Mouse (Mus musculus): Measurements from ENCODE around the gene Foxk1. TPM values are rescaled to one million over a fixed set of nuclear protein-coding genes. Genes with fewer than 3 reads are reported as not detected.

Gene Foxk1
- polyA plus RNA-seq, 1 experiment from 2014 or later = 3.0 TPM

DNA sequence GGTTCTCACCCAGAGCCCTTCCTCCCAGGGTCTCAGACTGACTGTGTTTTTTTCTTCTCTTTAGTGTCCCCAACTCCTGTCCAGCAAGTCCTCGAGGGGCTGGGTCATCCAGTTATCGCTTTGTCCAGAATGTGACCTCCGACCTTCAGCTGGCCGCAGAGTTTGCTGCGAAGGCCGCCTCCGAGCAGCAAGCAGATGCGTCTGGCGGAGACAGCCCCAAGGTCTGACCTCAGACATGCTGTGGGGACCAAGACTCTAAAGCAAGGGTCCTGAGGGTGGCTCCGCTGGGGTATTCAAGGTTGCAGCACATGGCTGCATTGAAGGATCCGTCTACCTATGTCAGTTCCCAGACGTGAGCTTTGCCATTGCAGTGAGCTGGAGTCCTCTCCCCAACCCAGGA lies 47.3 kb downstream of the Foxk1 start:
- Histone ChIP-seq H3K4me2 (no peak overlapping the region), H3K4me1 (ENCODE audit: control insufficient read depth, insufficient read depth, low read length) (peaks cover 31% of the 10 kb centered on the region), H3K36me3 (ENCODE audit: control insufficient read depth, insufficient read depth, low read length) (peaks cover 7% of the 10 kb centered on the region; the same call in 1 of the 2 replicates), H3K9me3 (replicated peaks; ENCODE audit: control insufficient read depth, low read length) (no peaks in the 10 kb centered on the region), H3K27me3 (ENCODE audit: control insufficient read depth, insufficient read depth, low read length) (no peaks in the 10 kb centered on the region), H3K4me3 (ENCODE audit: low read depth, low read length) (no peak overlapping the region), H3K27ac (ENCODE audit: low read depth, low read length) (no peak overlapping the region), H3K9ac (ENCODE audit: low read depth, low read length) (no peak overlapping the region)
- 61% methylated on average over 12 of the region's 12 CpGs for WGBS (ENCODE audit: insufficient replicate concordance)
- ATAC-seq (replicated peaks; ENCODE audit: insufficient number of reproducible peaks, low FRiP score, low TSS enrichment) = no peak

DNA sequence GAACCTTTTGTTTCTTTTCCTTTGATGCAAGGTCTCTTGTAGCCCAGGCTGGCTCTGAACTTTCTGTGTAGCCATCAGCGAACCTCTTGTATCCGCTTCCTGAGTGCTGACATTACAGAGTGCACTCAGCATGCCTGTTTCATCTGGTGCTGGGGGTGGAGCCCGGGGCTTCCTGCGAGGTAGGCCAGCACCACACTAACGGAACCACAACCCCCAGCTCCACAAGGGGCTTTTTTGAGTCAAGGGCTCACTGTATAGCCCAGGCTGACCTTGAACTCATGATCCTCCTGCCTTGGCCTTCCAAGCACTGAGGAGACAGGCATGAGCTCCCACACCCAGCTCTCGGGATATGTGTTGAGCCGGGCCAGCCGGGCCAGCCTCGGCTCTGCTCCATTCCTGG lies 49.5 kb downstream of the Foxk1 start:
- WGBS (ENCODE audit: insufficient replicate concordance) = 91% methylated on average over 9 of the region's 9 CpGs
- Histone ChIP-seq H3K9me3 (replicated peaks; ENCODE audit: control insufficient read depth, low read length) (no peaks in the 10 kb centered on the region), H3K4me2 (no peak overlapping the region), H3K4me3 (ENCODE audit: low read depth, low read length) (no peak overlapping the region), H3K27me3 (ENCODE audit: control insufficient read depth, insufficient read depth, low read length) (no peaks in the 10 kb centered on the region), H3K4me1 (ENCODE audit: control insufficient read depth, insufficient read depth, low read length) (peaks cover 14% of the 10 kb centered on the region), H3K27ac (ENCODE audit: low read depth, low read length) (no peak overlapping the region), H3K36me3 (ENCODE audit: control insufficient read depth, insufficient read depth, low read length) (peaks cover 13% of the 10 kb centered on the region; the same call in 1 of the 2 replicates), H3K9ac (ENCODE audit: low read depth, low read length) (no peak overlapping the region)
- ATAC-seq (replicated peaks; ENCODE audit: insufficient number of reproducible peaks, low FRiP score, low TSS enrichment) = no peak

DNA sequence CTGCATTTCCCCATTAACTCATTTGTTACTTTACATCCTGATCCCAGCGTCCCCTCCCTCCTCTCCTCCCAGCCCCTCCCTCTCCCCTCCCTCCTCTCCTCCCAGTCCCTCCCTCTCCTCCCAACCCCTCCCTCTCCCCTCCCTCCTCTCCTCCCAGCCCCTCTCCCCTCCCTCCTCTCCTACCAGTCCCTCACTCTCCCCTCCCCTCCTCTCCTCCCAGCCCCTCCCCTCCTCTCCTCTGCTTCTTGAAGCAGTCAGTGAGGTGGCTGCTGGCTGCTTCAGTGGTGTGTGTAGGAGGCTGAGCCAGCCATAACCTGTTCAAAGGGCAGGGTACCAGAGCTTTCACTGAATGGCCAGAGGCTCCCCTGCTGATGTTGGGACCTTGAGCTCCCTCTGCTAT lies 50.5 kb downstream of the Foxk1 start:
- no peak for ATAC-seq (replicated peaks; ENCODE audit: insufficient number of reproducible peaks, low FRiP score, low TSS enrichment)
- H3K36me3 ChIP-seq (ENCODE audit: control insufficient read depth, insufficient read depth, low read length) = peaks cover 19% of the 10 kb centered on the region
- 11% methylated on average over 1 of the region's 1 CpGs for WGBS (ENCODE audit: insufficient replicate concordance)
- H3K4me1 ChIP-seq (ENCODE audit: control insufficient read depth, insufficient read depth, low read length) = peaks cover 12% of the 10 kb centered on the region
- H3K9me3 ChIP-seq (replicated peaks; ENCODE audit: control insufficient read depth, low read length) = no peaks in the 10 kb centered on the region
- no peak overlapping the region for H3K4me3 ChIP-seq (ENCODE audit: low read depth, low read length)
- no peaks in the 10 kb centered on the region for H3K27me3 ChIP-seq (ENCODE audit: control insufficient read depth, insufficient read depth, low read length)
- H3K4me2 ChIP-seq = no peak overlapping the region
- H3K9ac ChIP-seq (ENCODE audit: low read depth, low read length) = no peak overlapping the region
- no peak overlapping the region for H3K27ac ChIP-seq (ENCODE audit: low read depth, low read length)

DNA sequence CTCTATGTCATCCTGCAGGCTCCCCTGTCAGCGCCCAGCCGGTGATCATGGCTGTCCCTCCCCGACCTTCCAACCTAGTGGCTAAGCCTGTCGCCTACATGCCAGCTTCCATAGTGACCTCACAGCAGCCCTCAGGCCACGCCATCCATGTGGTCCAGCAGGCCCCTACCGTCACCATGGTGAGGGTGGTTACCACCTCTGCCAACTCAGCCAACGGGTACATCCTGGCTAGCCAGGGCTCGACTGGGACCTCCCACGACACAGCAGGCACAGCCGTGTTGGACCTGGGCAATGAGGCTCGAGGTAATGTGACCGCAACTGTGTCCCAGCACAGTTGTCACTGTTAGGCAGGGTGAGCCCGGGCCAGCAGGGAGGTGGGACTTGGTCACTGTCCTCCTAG lies 52.4 kb downstream of the Foxk1 start:
- Histone ChIP-seq H3K9ac (ENCODE audit: low read depth, low read length) (no peak overlapping the region), H3K27ac (ENCODE audit: low read depth, low read length) (no peak overlapping the region), H3K4me1 (ENCODE audit: control insufficient read depth, insufficient read depth, low read length) (peaks cover 3% of the 10 kb centered on the region; the same call in 1 of the 2 replicates), H3K36me3 (ENCODE audit: control insufficient read depth, insufficient read depth, low read length) (peaks cover 21% of the 10 kb centered on the region), H3K4me3 (ENCODE audit: low read depth, low read length) (no peak overlapping the region), H3K9me3 (replicated peaks; ENCODE audit: control insufficient read depth, low read length) (no peaks in the 10 kb centered on the region), H3K4me2 (no peak overlapping the region), H3K27me3 (ENCODE audit: control insufficient read depth, insufficient read depth, low read length) (no peaks in the 10 kb centered on the region)
- no peak for ATAC-seq (replicated peaks; ENCODE audit: insufficient number of reproducible peaks, low FRiP score, low TSS enrichment)
- 88% methylated on average over 13 of the region's 13 CpGs for WGBS (ENCODE audit: insufficient replicate concordance)

DNA sequence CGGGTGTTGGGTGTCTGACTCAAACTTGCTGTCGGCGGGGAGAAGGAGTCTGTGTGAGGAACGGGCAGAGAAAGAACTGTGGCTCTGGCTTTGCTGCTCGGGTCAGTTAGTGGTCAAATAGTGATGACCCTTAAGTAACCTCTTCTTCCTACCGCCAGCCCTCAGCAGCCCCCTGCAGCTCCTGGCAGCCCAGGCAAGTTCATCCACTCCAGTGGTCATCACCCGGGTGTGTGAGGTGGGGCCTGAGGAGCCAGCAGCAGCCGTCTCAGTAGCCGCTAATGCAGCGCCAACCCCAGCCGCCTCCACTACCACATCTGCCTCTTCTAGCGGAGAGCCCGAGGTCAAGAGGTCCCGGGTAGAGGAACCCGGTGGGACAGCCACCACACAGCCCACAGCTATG lies 55.0 kb downstream of the Foxk1 start:
- H3K4me2 ChIP-seq = no peak overlapping the region
- H3K4me1 ChIP-seq (ENCODE audit: control insufficient read depth, insufficient read depth, low read length) = peaks cover 2% of the 10 kb centered on the region; the same call in 1 of the 2 replicates
- no peak overlapping the region for H3K27ac ChIP-seq (ENCODE audit: low read depth, low read length)
- ATAC-seq (replicated peaks; ENCODE audit: insufficient number of reproducible peaks, low FRiP score, low TSS enrichment) = no peak
- no peak overlapping the region for H3K4me3 ChIP-seq (ENCODE audit: low read depth, low read length)
- H3K36me3 ChIP-seq (ENCODE audit: control insufficient read depth, insufficient read depth, low read length) = peaks cover 20% of the 10 kb centered on the region
- H3K9me3 ChIP-seq (replicated peaks; ENCODE audit: control insufficient read depth, low read length) = no peaks in the 10 kb centered on the region
- WGBS (ENCODE audit: insufficient replicate concordance) = 59% methylated on average over 15 of the region's 15 CpGs
- H3K9ac ChIP-seq (ENCODE audit: low read depth, low read length) = no peak overlapping the region
- H3K27me3 ChIP-seq (ENCODE audit: control insufficient read depth, insufficient read depth, low read length) = no peaks in the 10 kb centered on the region

DNA sequence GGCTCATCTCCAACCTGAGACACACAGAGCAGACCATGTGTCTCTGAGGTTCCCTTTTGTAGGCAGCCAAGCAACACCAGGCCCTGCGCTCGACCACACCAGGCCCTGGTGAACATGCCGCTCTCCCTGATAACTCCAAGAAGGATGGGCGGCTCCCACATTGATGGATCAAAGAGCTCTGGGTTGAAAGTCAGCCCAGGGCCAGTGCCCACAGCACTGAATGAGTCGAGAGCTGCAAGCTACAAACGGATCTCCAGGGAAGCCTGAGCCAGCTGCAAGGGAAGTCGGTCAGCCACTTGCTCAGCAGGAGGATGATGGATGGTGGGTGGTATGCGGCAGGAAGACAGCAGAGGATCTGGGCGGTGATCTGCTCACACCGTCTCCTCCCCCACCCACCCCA lies 56.0 kb downstream of the Foxk1 start:
- Histone ChIP-seq H3K9me3 (replicated peaks; ENCODE audit: control insufficient read depth, low read length) (no peaks in the 10 kb centered on the region), H3K9ac (ENCODE audit: low read depth, low read length) (0 out of 2 replicates have a peak overlapping the region, but pooled peaks have one; percentile 0), H3K27me3 (ENCODE audit: control insufficient read depth, insufficient read depth, low read length) (no peaks in the 10 kb centered on the region), H3K4me2 (no peak overlapping the region), H3K4me1 (ENCODE audit: control insufficient read depth, insufficient read depth, low read length) (no peaks in the 10 kb centered on the region; the same call in 1 of the 2 replicates), H3K27ac (ENCODE audit: low read depth, low read length) (no peak overlapping the region), H3K4me3 (ENCODE audit: low read depth, low read length) (no peak overlapping the region), H3K36me3 (ENCODE audit: control insufficient read depth, insufficient read depth, low read length) (peaks cover 20% of the 10 kb centered on the region)
- ATAC-seq (replicated peaks; ENCODE audit: insufficient number of reproducible peaks, low FRiP score, low TSS enrichment) = no peak; the same call in 1 of the 2 replicates
- 37% methylated on average over 10 of the region's 10 CpGs for WGBS (ENCODE audit: insufficient replicate concordance)

DNA sequence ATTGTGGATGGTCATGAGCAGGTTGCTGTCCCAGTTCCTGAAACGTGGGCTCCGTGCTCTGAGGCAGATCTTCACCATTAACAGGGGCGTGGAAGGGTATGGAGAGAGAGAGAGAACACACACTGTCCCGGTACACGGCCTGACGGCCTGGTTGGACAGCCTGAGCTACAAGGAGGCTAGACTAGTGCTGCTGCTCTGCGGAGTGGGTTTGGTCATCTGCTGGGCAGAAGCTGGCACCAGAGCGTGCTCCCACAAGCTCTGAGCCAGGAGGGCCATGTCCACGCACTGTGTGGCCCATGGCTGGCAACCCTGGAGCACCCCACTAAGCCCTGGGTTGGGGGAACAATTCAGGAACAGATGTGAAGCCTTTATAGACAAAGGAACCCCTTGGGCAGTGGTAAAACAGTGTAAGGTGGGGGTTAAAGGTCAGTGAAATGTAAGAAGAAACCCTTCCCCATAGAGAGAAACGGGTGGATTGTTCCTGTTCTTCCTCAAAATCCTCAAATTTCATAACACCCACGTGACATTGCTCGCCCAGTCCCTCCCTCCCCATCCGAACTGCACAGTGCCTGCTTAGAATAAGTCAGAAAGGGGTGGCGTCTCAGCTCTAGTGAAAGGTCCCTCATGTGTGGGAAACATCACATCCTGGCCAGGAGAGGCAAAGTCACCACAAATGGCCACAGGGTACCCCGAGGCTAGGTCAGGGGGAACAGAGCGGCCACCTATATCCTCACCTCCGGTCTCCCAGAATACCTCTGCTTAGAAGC lies 57.7 kb downstream of the Foxk1 start:
- H3K36me3 ChIP-seq (ENCODE audit: control insufficient read depth, insufficient read depth, low read length) = peaks cover 20% of the 10 kb centered on the region
- no peaks in the 10 kb centered on the region for H3K27me3 ChIP-seq (ENCODE audit: control insufficient read depth, insufficient read depth, low read length)
- ATAC-seq (replicated peaks; ENCODE audit: insufficient number of reproducible peaks, low FRiP score, low TSS enrichment) = no peak

DNA sequence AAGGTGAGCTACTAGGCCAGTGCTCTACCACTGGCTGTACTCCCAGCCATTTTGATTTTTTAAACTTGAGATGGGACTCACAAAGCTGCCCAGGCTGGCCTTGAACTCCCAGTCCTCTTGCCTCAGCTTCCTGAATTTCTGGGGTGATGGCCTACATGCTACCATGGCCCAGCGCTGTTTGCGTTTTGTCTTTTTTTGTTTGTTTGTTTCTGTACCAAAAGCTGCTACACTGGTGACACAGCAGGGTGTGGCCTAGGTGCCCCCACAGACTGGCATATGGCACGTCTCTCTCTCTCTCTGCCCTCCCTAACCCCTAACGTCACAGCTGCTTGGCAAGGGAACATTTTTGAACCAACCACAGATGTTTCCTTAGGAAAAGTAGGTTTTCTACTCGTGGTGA lies 58.5 kb downstream of the Foxk1 start:
- peaks cover 5% of the 10 kb centered on the region; the same call in 1 of the 2 replicates for H3K4me1 ChIP-seq (ENCODE audit: control insufficient read depth, insufficient read depth, low read length)
- no peaks in the 10 kb centered on the region for H3K27me3 ChIP-seq (ENCODE audit: control insufficient read depth, insufficient read depth, low read length)
- H3K4me3 ChIP-seq (ENCODE audit: low read depth, low read length) = no peak overlapping the region
- H3K4me2 ChIP-seq = no peak overlapping the region
- ATAC-seq (replicated peaks; ENCODE audit: insufficient number of reproducible peaks, low FRiP score, low TSS enrichment) = no peak
- no peaks in the 10 kb centered on the region for H3K9me3 ChIP-seq (replicated peaks; ENCODE audit: control insufficient read depth, low read length)
- WGBS (ENCODE audit: insufficient replicate concordance) = 80% methylated on average over 5 of the region's 5 CpGs
- H3K9ac ChIP-seq (ENCODE audit: low read depth, low read length) = no peak overlapping the region
- H3K36me3 ChIP-seq (ENCODE audit: control insufficient read depth, insufficient read depth, low read length) = peaks cover 17% of the 10 kb centered on the region
- H3K27ac ChIP-seq (ENCODE audit: low read depth, low read length) = no peak overlapping the region

More for the DNA sequence above, 57.7 kb downstream of the Foxk1 start:
- WGBS (ENCODE audit: insufficient replicate concordance) = 91% methylated on average over 17 of the region's 17 CpGs
- Histone ChIP-seq H3K27ac (ENCODE audit: low read depth, low read length) (no peak overlapping the region), H3K4me3 (ENCODE audit: low read depth, low read length) (no peak overlapping the region), H3K9ac (ENCODE audit: low read depth, low read length) (no peak overlapping the region), H3K4me1 (ENCODE audit: control insufficient read depth, insufficient read depth, low read length) (peaks cover 4% of the 10 kb centered on the region; the same call in 1 of the 2 replicates), H3K9me3 (replicated peaks; ENCODE audit: control insufficient read depth, low read length) (no peaks in the 10 kb centered on the region), H3K4me2 (no peak overlapping the region)
